Mouse (Mus musculus) lung, postnatal 0 days (tissue): ENCODE results near the gene Gabrb1. TPM values are rescaled to one million over a fixed set of nuclear protein-coding genes. Genes with fewer than 3 reads are reported as not detected.
A peak's percentile ranks its signal among the peaks of the same experiment; 100 is the strongest.

Source experiments
- ATAC-seq: fragments of 200-750 bp; cut with Nextera tagmentation; 2 replicates; pipeline ENCODE4 v1.8.0; 2017; ENCODE audit warnings: moderate library complexity
- DNase-seq: peaks from one replicate; pipeline ENCODE4 v3.0.0-alpha.2; 2016; ENCODE audit warnings: low spot score
- H3K27ac ChIP-seq: fragments of 300-500 bp; sonication (generic); 2 replicates; pipeline ENCODE4 v1.5.1; 2014; ENCODE audit warnings: antibody characterized with exemption, mild to moderate bottlenecking, low read length, mixed read lengths
- H3K27me3 ChIP-seq: fragments of 300-500 bp; sonication (generic); replicated peaks from 2 replicates; pipeline ENCODE4 v1.6.1; 2014; ENCODE audit warnings: low read length, mixed read lengths; ENCODE audit not compliant: insufficient read depth
- H3K36me3 ChIP-seq: fragments of 300-500 bp; sonication (generic); 2 replicates; pipeline ENCODE4 v1.6.1; 2014; ENCODE audit warnings: low read length, mixed read lengths; ENCODE audit not compliant: insufficient read depth
- H3K4me1 ChIP-seq: fragments of 300-500 bp; sonication (generic); 2 replicates; pipeline ENCODE4 v1.6.1; 2014; ENCODE audit warnings: antibody characterized with exemption, low read depth, low read length, mixed read lengths; ENCODE audit not compliant: insufficient read depth
- H3K4me2 ChIP-seq: fragments of 300-500 bp; sonication (generic); replicated peaks from 2 replicates; pipeline ENCODE4 v1.6.1; 2014; ENCODE audit warnings: low read depth, mild to moderate bottlenecking, low read length, moderate library complexity, mixed read lengths
- H3K4me3 ChIP-seq: fragments of 300-500 bp; sonication (generic); 2 replicates; pipeline ENCODE4 v1.5.1; 2014; ENCODE audit warnings: low read depth, low read length
- H3K9ac ChIP-seq: fragments of 300-500 bp; sonication (generic); replicated peaks from 2 replicates; pipeline ENCODE4 v1.6.1; 2014; ENCODE audit warnings: low read depth, mild to moderate bottlenecking
- H3K9me3 ChIP-seq: fragments of 300-500 bp; sonication (generic); 2 replicates; pipeline ENCODE4 v1.6.1; 2016; ENCODE audit warnings: low read length, mixed read lengths
- CTCF ChIP-seq: IDR thresholded peaks from 2 replicates; pipeline ENCODE4 v1.5.1; 2016; ENCODE audit warnings: antibody characterized with exemption, mild to moderate bottlenecking
- EP300 ChIP-seq: IDR thresholded peaks from 2 replicates; pipeline ENCODE4 v1.6.1; 2016; ENCODE audit warnings: antibody characterized with exemption, mild to moderate bottlenecking, control low read depth
- WGBS: fragments of 180-500 bp; shearing (Covaris S2); extraction: QIAGEN DNeasy Blood & Tissue Kit; methylation state at CpG from one replicate; pipeline ENCODE4 v1.1.7; 2014; 5-methylcytosine and 5-hydroxymethylcytosine counted together
- polyA plus RNA-seq: library from polyadenylated mRNA; unstranded; fragments of >200 nt; fragmentation: Nextera tagmentation; extraction: Ambion mirVana; gene quantifications from 2 replicates; pipeline ENCODE4 v1.2.1, GENCODE M21; 2015

Gene Gabrb1
- polyA plus RNA-seq, 1 experiment from 2014 or later, result 1.2 TPM

DNA sequence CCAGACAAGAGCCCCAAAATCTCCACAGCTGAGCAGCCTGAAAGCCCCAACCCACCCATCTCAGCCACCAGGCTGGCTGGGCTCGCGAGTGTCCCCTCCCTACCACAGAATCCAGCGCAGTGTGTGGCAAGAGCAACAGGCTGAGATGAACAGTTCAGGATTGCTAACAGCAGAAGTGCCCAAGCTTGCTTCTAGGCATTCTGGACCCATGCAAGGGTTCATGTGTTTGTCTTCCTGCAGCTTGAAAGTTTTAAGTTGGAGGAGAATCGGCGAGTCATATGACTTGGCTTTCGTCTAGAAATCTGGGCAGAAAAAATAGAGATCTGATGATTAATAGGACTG is 43.3 kb downstream of the Gabrb1 start:
- H3K4me2 ChIP-seq, result peak overlapping the region; percentile 64
- no peaks in the 10 kb centered on the region for H3K4me1 ChIP-seq
- no peaks in the 10 kb centered on the region for H3K36me3 ChIP-seq
- no peak overlapping the region for H3K27ac ChIP-seq
- no peaks in the 10 kb centered on the region; the same call in 1 of the 2 replicates for H3K27me3 ChIP-seq
- DNase-seq (peak; percentile 7), ATAC-seq (peak; percentile 47)
- peak overlapping the region; percentile 33 for H3K4me3 ChIP-seq
- H3K9ac ChIP-seq, result no peak overlapping the region
- WGBS, result 0% methylated on average over 6 of the region's 6 CpGs
- H3K9me3 ChIP-seq, result no peaks in the 10 kb centered on the region
- no peak for TF ChIP-seq EP300
- no peak for TF ChIP-seq CTCF

DNA sequence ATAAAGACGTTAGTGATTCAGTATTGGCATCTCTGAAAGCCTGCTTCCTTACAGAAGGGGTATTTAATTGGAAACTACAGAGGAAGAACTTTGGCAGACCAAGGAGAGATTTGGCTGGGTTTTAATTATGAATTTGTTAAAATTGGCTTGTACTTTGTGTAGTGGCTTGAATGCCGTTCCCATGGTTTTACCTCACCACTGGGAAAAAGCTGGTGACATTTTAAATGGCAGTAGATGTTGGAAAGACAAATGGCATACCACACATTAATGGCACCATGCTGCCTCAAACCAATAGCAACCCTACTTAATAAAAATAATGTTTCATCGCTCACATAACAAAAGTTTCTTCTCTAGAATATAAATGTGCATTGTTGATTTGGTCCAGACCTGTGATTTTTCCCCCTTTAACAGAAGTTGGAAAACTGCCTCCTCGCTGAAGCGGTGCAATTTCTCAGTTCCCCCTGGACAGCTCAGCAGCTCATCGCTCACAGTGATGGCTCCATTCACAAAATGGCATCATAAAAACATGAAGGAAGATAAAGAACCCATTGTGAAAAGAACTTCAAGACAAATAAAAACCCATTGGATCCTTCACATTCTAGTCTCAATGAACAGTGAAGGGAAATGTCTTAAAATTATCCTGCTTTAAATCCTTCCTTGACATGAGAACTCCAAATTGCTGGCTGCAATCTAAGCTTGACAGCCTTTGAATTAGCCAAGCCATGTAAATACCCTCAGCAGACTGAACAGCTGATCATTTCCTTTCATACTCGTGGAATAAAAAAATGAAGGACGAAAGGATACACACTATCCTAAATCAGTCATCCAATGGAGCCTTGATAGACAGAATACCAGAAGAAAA is 75.2 kb downstream of the Gabrb1 start:
- Histone ChIP-seq H3K4me2 (no peak overlapping the region), H3K36me3 (no peaks in the 10 kb centered on the region), H3K27me3 (no peaks in the 10 kb centered on the region), H3K9me3 (no peaks in the 10 kb centered on the region), H3K4me1 (no peaks in the 10 kb centered on the region), H3K27ac (no peak overlapping the region), H3K4me3 (no peak overlapping the region), H3K9ac (no peak overlapping the region)
- DNase-seq, result no peak
- ATAC-seq, result no peak
- 83% methylated on average over 8 of the region's 8 CpGs for WGBS
- TF ChIP-seq CTCF (no peak), EP300 (no peak)

DNA sequence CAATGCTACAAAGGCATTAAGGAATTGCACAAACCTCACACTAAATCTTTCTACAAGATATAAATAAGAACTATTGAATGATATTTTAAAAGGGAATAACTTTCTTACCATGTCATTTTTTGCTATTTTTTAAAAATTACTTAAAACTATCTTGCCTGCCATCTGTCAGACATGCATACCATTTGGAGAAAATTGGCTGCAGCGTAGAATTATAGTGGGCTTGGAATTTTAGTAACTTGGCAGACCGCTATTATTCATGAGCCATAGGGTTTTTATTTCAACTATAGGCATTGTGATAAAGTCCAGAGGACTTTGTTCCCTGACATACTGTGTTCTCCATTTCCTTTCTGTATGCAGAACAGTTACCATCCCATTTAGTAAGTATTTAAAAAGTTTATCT is 89.5 kb downstream of the Gabrb1 start:
- no peak for TF ChIP-seq CTCF
- TF ChIP-seq EP300, result no peak
- DNase-seq (no peak), ATAC-seq (no peak)
- Histone ChIP-seq H3K36me3 (no peaks in the 10 kb centered on the region), H3K9me3 (no peaks in the 10 kb centered on the region), H3K9ac (no peak overlapping the region), H3K27ac (no peak overlapping the region), H3K4me3 (no peak overlapping the region), H3K4me1 (no peaks in the 10 kb centered on the region), H3K4me2 (no peak overlapping the region), H3K27me3 (no peaks in the 10 kb centered on the region)
- WGBS, result 75% methylated on average over 2 of the region's 2 CpGs

- no peak overlapping the region for H3K4me3 ChIP-seq
- ATAC-seq (no peak), DNase-seq (no peak)
- no peaks in the 10 kb centered on the region for H3K4me1 ChIP-seq
- no peak overlapping the region for H3K4me2 ChIP-seq
- H3K27me3 ChIP-seq, result no peaks in the 10 kb centered on the region
- TF ChIP-seq CTCF (no peak), EP300 (no peak)
- 77% methylated on average over 5 of the region's 5 CpGs for WGBS
- no peaks in the 10 kb centered on the region for H3K36me3 ChIP-seq
- no peak overlapping the region for H3K9ac ChIP-seq
- H3K9me3 ChIP-seq, result no peaks in the 10 kb centered on the region
- no peak overlapping the region for H3K27ac ChIP-seq
Observed at GRCm38 (mm10) chr5:71753966-71754365, 96.1 kb downstream of the Gabrb1 start.

DNA sequence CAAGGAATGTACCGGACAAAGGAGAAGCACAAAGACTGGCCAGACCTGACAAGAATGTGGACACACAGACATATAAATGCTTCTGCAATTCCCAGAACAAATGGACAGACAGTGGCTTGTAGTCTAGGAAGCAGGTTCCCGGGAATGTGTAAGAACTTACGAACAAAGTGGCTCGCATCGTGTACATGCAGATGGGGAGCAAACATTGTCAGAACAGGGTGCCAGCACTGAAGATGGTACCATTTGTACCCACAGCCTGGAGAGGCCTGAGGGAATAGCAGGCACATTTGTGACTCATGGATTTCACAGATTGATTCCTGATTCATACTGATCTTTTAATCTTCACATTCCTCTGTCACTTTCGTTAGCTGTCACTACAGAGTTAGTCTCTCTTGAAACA is 103.2 kb downstream of the Gabrb1 start:
- Histone ChIP-seq H3K9me3 (no peaks in the 10 kb centered on the region), H3K4me2 (no peak overlapping the region), H3K27me3 (no peaks in the 10 kb centered on the region), H3K36me3 (no peaks in the 10 kb centered on the region), H3K27ac (no peak overlapping the region), H3K9ac (no peak overlapping the region), H3K4me3 (no peak overlapping the region), H3K4me1 (no peaks in the 10 kb centered on the region)
- ATAC-seq (no peak), DNase-seq (no peak)
- 85% methylated on average over 6 of the region's 6 CpGs for WGBS
- no peak for TF ChIP-seq EP300
- no peak for TF ChIP-seq CTCF

GRCm38 (mm10) chr5:71781514-71782179 is 123.7 kb downstream of the Gabrb1 start:
- H3K9ac ChIP-seq, result no peak overlapping the region
- H3K4me2 ChIP-seq, result no peak overlapping the region
- H3K9me3 ChIP-seq, result no peaks in the 10 kb centered on the region
- DNase-seq, result no peak
- WGBS, result 42% methylated on average over 2 of the region's 2 CpGs
- no peaks in the 10 kb centered on the region for H3K4me1 ChIP-seq
- H3K27me3 ChIP-seq, result no peaks in the 10 kb centered on the region
- H3K36me3 ChIP-seq, result no peaks in the 10 kb centered on the region
- no peak overlapping the region for H3K4me3 ChIP-seq
- H3K27ac ChIP-seq, result no peak overlapping the region
- ATAC-seq, result no peak
- no peak for TF ChIP-seq EP300
- no peak for TF ChIP-seq CTCF
